Mouse (Mus musculus) lung, postnatal 0 days (tissue): ENCODE measurements around the gene Cetn3.

Source experiments
- CTCF ChIP-seq: IDR thresholded peaks from 2 replicates; pipeline ENCODE4 v1.5.1; 2016; ENCODE audit warnings: antibody characterized with exemption, mild to moderate bottlenecking
- EP300 ChIP-seq: IDR thresholded peaks from 2 replicates; pipeline ENCODE4 v1.6.1; 2016; ENCODE audit warnings: antibody characterized with exemption, mild to moderate bottlenecking, control low read depth

- no peak for TF ChIP-seq CTCF
- TF ChIP-seq EP300 = no peak
Observed at GRCm38 (mm10) chr13:81757058-81757660, 25.7 kb upstream of the Cetn3 start.
